Mouse (Mus musculus) CH12.LX (cell line): ENCODE results near the gene Ppp1r3f.

Source experiments
- CHD2 ChIP-seq: IDR thresholded peaks from 2 replicates; pipeline ENCODE4 v1.6.1; 2011; ENCODE audit warnings: low read length, improper control_type of control experiment
- CTCF ChIP-seq, 2 experiments: IDR thresholded peaks in 1 of 2; conservative IDR thresholded peaks in 1 of 2; 2 replicates each; pipeline ENCODE4 v1.5.1; 2011 to 2012; ENCODE audit warnings: low read depth in 2 of 2, low read length in 2 of 2, improper control_type of control experiment in 1 of 2, inconsistent platforms in 1 of 2, mild to moderate bottlenecking in 1 of 2, moderate library complexity in 1 of 2
- E2F4 ChIP-seq: IDR thresholded peaks from 2 replicates; pipeline ENCODE4 v1.6.1; 2011; ENCODE audit warnings: low read depth, low read length, improper control_type of control experiment; ENCODE audit not compliant: insufficient replicate concordance
- EP300 ChIP-seq: IDR thresholded peaks from 2 replicates; pipeline ENCODE4 v1.6.1; 2011; ENCODE audit warnings: low read length, improper control_type of control experiment
- GABPA ChIP-seq: IDR thresholded peaks from 2 replicates; pipeline ENCODE4 v1.6.1; 2012; ENCODE audit warnings: low read depth, low read length, improper control_type of control experiment, inconsistent platforms; ENCODE audit not compliant: insufficient replicate concordance
- HCFC1 ChIP-seq: IDR thresholded peaks from 2 replicates; pipeline ENCODE4 v1.6.1; 2012; ENCODE audit warnings: low read depth, mild to moderate bottlenecking, inconsistent platforms, low read length, improper control_type of control experiment
- IRF4 ChIP-seq: IDR thresholded peaks from 2 replicates; pipeline ENCODE4 v1.6.1; 2014; ENCODE audit warnings: low read depth, mild to moderate bottlenecking, inconsistent platforms, low read length, improper control_type of control experiment
- MAX ChIP-seq: IDR thresholded peaks from 2 replicates; pipeline ENCODE4 v1.6.1; 2011; ENCODE audit warnings: low read length, improper control_type of control experiment
- MXI1 ChIP-seq: IDR thresholded peaks from 2 replicates; pipeline ENCODE4 v1.6.1; 2011; ENCODE audit warnings: mild to moderate bottlenecking, low read depth, low read length, improper control_type of control experiment
- NRF1 ChIP-seq: IDR thresholded peaks from 2 replicates; pipeline ENCODE4 v1.6.1; 2014; ENCODE audit warnings: low read depth, mild to moderate bottlenecking, inconsistent platforms, low read length, improper control_type of control experiment, moderate library complexity
- POLR2A ChIP-seq: IDR thresholded peaks from 2 replicates; pipeline ENCODE4 v1.6.1; 2011; ENCODE audit warnings: low read depth, mild to moderate bottlenecking, improper control_type of control experiment, low read length
- USF1 ChIP-seq: IDR thresholded peaks from 2 replicates; pipeline ENCODE4 v1.6.1; 2014; ENCODE audit warnings: low read depth, mild to moderate bottlenecking, inconsistent platforms, low read length, improper control_type of control experiment
- ZC3H11A ChIP-seq: IDR thresholded peaks from 2 replicates; pipeline ENCODE4 v1.6.1; 2012; ENCODE audit warnings: low read depth, mild to moderate bottlenecking, inconsistent platforms, low read length, improper control_type of control experiment
- ZKSCAN1 ChIP-seq: IDR thresholded peaks from 2 replicates; pipeline ENCODE4 v1.6.1; 2012; ENCODE audit warnings: low read depth, inconsistent platforms, low read length, improper control_type of control experiment, borderline replicate concordance

GRCm38 (mm10) chrX:7610035-7610434 is 36.0 kb upstream of the Ppp1r3f start:
- TF ChIP-seq CTCF (conservative IDR thresholded peaks at IDR 0.05 in 1 of 2, IDR thresholded peaks at IDR 0.05 in 1 of 2; ENCODE audit: low read depth in 2 of 2, low read length in 2 of 2) (no peak), ZC3H11A (no peak), MXI1 (no peak), HCFC1 (no peak), CHD2 (no peak), POLR2A (no peak), GABPA (no peak), EP300 (no peak), IRF4 (no peak), NRF1 (no peak), E2F4 (no peak), USF1 (no peak), ZKSCAN1 (no peak), MAX (no peak)
